Mouse (Mus musculus) cerebellum, adult 2 months (tissue): ENCODE results near the gene Snrpd3. TPM values are rescaled to one million over a fixed set of nuclear protein-coding genes. Genes with fewer than 3 reads are reported as not detected.

Experiments used
- DNase-seq, 2 experiments: peaks; one replicate each; pipeline ENCODE4 v3.0.0; 2021
- H3K27ac ChIP-seq: fragments of 200-500 bp; 2 replicates; pipeline ENCODE4 v1.5.1; 2012; ENCODE audit warnings: low read length, control low read depth, inconsistent platforms; ENCODE audit not compliant: insufficient read depth
- H3K27me3 ChIP-seq: fragments of 200-500 bp; 2 replicates; pipeline ENCODE4 v1.6.1; 2012; ENCODE audit warnings: inconsistent platforms, mild to moderate bottlenecking, low read length, moderate library complexity; ENCODE audit not compliant: control insufficient read depth, insufficient read depth
- H3K4me1 ChIP-seq: fragments of 200-500 bp; 2 replicates; pipeline ENCODE4 v1.6.1; 2011; ENCODE audit warnings: low read length; ENCODE audit not compliant: control insufficient read depth, insufficient read depth
- H3K4me3 ChIP-seq: fragments of 200-500 bp; replicated peaks from 2 replicates; pipeline ENCODE3; 2011; ENCODE audit warnings: mild to moderate bottlenecking, low read depth, low read length, control low read depth; ENCODE audit not compliant: insufficient read depth
- CTCF ChIP-seq: fragments of 200-500 bp; IDR thresholded peaks from 2 replicates; pipeline ENCODE4 v1.5.1; 2011; ENCODE audit warnings: low read depth, mild to moderate bottlenecking, control low read depth, low read length, moderate library complexity, borderline replicate concordance; ENCODE audit not compliant: insufficient read depth
- POLR2A ChIP-seq: fragments of 200-500 bp; IDR thresholded peaks from 2 replicates; pipeline ENCODE4 v1.6.1; 2011; ENCODE audit warnings: low read length, control low read depth, borderline replicate concordance; ENCODE audit not compliant: insufficient read depth
- WGBS: fragments of 180-500 bp; shearing (Covaris S2); methylation state at CpG from one replicate; pipeline ENCODE4 v1.1.7; 2018; 5-methylcytosine and 5-hydroxymethylcytosine counted together
- polyA plus RNA-seq: library from polyadenylated mRNA; depleted of rRNA; stranded (reverse); fragments of >200 nt; gene quantifications from 2 replicates; pipeline ENCODE4 v1.2.3, GENCODE M21; 2012

Snrpd3 gene
- polyA plus RNA-seq, 1 experiment: 59.5 TPM

DNA sequence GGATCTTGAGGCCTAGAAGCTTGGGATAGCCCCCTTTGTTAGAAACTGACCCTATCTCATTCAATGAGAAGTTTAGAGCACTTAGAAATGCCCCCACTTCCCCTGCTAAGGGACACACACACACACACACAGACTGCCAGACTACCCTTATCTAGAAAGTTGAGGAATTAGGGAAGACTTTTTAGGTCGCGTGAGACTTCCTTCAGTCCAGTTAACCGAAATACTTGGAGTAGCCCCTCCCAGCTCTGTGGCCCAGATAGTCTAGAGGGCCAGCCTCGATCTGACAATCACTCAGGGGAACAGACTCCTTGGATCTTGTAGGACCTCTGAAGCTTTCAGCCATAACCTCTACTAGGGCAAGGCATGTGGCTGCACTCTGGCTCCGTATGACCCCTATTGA, 50.7 kb downstream of the Snrpd3 start:
- no peak for DNase-seq
- Histone ChIP-seq H3K4me3 (no peak overlapping the region), H3K27me3 (no peaks in the 10 kb centered on the region), H3K4me1 (no peaks in the 10 kb centered on the region), H3K27ac (no peak overlapping the region)
- TF ChIP-seq POLR2A: no peak
- TF ChIP-seq CTCF: no peak
- WGBS: 53% methylated on average over 5 of the region's 5 CpGs

DNA sequence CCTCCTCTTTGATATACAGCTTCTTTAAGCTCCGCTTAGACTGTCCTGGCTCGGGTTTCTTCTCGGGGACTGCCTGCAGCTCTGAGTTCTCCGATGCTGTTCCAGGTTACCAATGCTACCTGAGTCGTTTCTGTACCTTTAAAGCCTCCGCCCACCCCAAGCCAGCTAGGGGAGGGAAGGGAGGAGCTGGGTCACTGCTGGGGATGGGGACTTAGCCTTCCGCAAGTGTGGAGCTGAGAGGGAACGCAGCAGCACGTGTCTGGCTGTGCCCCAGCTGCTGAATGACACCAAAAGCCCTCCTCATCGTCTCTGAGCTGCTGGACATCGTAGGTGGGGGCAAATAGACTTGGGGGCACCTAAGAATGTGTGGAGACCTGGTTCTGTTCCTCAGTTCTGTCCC, 51.1 kb downstream of the Snrpd3 start:
- no peak for TF ChIP-seq CTCF
- TF ChIP-seq POLR2A: no peak
- no peak overlapping the region for H3K4me3 ChIP-seq
- H3K4me1 ChIP-seq: no peaks in the 10 kb centered on the region
- H3K27ac ChIP-seq: no peak overlapping the region
- 15% methylated on average over 11 of the region's 11 CpGs for WGBS
- no peaks in the 10 kb centered on the region for H3K27me3 ChIP-seq
- no peak for DNase-seq

DNA sequence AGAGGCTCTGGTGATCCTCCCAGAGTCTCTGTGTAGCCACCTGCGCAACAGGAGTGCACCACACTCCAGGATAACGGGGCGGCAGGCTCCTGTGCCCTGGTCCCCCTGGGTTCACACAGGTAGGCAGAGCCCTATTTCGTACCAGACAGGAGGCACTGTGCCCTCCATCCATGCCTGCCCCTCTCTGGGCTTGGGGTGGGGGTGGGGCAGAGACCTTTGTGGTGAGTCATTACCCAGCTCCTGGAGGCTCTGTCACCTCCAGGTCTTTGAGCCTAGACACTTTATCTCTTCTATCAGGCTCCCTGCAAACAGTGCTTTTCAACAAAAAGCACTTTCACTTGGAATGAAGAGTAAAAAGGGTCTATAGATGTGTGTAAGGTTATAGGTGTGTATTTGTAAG, 51.5 kb downstream of the Snrpd3 start:
- no peak for DNase-seq
- Histone ChIP-seq H3K27me3 (no peaks in the 10 kb centered on the region), H3K27ac (no peak overlapping the region), H3K4me1 (no peaks in the 10 kb centered on the region), H3K4me3 (no peak overlapping the region)
- WGBS: 40% methylated on average over 4 of the region's 4 CpGs
- TF ChIP-seq POLR2A: no peak
- no peak for TF ChIP-seq CTCF

DNA sequence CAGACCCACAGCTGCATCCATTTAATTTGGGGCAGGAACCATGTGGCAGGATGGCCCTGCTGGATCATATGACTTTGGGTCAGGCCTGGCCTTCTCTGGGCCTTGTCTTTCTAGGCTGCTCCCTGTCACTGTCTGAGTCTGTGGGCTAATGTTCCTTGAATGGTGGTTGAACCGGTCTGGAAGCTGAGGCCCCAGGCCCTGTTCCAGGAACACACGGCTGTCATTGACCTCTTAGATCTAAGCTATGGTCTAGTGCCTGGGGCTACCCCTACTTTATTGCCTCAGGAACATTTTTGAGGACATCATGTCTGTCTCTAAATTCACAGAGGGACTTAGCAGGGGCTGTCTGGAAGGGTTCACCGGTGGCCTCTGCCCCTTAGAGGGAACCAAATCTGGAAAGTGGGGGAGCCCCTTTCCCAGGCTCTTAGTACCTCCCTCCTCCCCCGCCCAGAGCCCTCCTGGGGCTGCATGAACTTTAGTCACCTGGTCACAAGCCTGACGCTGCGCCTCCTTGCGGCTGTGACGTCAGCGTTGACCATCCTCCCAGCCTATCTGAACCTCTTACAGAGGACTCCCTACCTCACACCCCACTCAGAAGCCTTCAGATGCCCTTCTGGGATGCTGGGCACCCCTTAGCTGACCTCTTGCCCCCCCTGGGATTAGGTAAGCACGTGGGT, 53.8 kb downstream of the Snrpd3 start:
- no peak overlapping the region for H3K4me3 ChIP-seq
- no peak overlapping the region for H3K27ac ChIP-seq
- DNase-seq: no peak

DNA sequence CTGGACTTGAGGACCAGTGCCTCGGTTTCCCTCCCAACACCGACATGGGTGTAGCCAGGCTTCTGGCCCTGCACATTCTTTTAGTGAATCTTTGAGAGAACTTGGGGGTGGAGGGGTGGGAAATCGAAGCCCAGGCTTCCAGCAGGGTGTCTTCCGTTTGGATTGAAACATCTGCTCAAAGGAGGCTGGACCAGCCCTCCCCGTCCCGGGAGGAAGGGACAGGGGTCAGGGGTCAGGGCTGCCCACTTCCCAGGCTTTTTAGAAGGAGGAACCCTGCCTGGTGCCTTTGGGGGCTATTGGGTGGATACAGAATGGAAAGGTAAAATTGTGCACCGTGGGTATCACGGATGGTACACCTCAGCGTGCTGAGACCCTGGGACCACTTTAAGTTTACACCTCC, 54.6 kb downstream of the Snrpd3 start:
- Histone ChIP-seq H3K27ac (no peak overlapping the region), H3K27me3 (no peaks in the 10 kb centered on the region), H3K4me1 (no peaks in the 10 kb centered on the region), H3K4me3 (no peak overlapping the region)
- DNase-seq: no peak
- TF ChIP-seq CTCF: no peak
- TF ChIP-seq POLR2A: no peak
- WGBS: 24% methylated on average over 9 of the region's 9 CpGs

More for the DNA sequence above, 53.8 kb downstream of the Snrpd3 start:
- Histone ChIP-seq H3K27me3 (no peaks in the 10 kb centered on the region), H3K4me1 (no peaks in the 10 kb centered on the region)
- no peak for TF ChIP-seq CTCF
- no peak for TF ChIP-seq POLR2A
- WGBS: 41% methylated on average over 10 of the region's 10 CpGs

DNA sequence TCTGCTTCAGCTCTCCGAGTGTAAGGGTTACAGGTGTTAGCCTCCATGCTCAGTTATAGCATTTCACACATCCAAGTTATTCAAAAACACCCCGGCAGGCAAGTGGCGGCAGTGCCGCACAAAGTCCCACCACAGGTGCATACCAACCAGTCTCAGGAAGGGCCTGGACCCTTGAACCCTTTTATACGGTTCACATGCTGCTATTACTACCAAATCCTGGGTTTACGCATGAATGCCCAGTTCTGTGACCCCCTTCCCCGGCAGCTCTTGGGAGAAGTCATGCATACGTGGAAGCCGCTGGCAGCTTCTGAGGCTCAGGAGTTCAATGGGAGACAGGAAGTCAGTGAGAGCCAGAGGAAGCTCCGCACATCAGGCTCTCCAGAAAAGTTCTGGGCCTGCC, 55.8 kb downstream of the Snrpd3 start:
- no peak overlapping the region for H3K4me3 ChIP-seq
- DNase-seq: no peak
- WGBS: 58% methylated on average over 10 of the region's 10 CpGs
- H3K27me3 ChIP-seq: no peaks in the 10 kb centered on the region
- TF ChIP-seq CTCF (no peak), POLR2A (no peak)
- no peak overlapping the region for H3K27ac ChIP-seq
- no peaks in the 10 kb centered on the region for H3K4me1 ChIP-seq

DNA sequence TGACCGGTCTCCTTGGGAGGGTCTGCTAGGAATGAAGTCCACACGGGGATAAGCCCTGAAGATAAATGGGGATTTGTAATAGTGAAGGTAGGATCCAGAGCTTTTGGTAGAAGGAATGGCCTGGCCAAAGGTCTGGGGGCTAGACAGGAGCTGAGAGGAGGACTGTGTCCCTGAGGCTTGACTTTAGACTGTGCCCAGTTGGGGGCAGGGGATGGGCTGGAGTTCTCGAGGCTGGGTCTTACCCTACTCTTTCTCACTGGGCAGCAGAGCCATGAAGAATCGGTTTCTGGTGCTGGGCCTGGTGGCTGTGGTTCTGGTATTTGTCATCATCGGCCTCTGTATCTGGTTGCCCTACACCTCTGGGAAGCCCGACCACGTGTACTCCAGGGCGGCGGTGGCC, 56.6 kb downstream of the Snrpd3 start:
- no peak overlapping the region for H3K4me3 ChIP-seq
- 89% methylated on average over 9 of the region's 9 CpGs for WGBS
- no peaks in the 10 kb centered on the region for H3K4me1 ChIP-seq
- no peak overlapping the region for H3K27ac ChIP-seq
- no peaks in the 10 kb centered on the region for H3K27me3 ChIP-seq
- no peak for DNase-seq
- TF ChIP-seq POLR2A (no peak), CTCF (no peak)

DNA sequence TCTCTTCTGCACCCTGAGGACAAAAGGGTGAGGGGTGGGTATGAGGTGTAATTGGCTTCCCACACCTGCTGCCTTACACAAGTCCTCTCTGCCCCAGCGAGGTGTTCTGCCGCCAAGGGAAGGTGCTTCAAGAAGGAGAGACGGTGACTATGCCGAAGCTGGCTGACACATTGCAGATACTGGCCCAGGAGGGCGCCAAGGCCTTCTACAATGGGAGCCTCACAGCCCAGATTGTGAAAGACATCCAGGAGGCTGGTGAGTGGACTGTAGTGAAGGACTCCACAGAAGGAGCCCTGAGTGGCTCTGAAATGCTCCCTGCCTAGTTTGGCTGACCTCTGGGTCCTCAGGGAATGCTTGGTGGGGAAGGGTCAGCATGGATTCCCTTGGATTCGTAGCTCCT, 61.8 kb downstream of the Snrpd3 start:
- TF ChIP-seq POLR2A (no peak), CTCF (no peak)
- Histone ChIP-seq H3K27ac (no peak overlapping the region), H3K4me3 (no peak overlapping the region), H3K27me3 (no peaks in the 10 kb centered on the region), H3K4me1 (no peaks in the 10 kb centered on the region)
- WGBS: 76% methylated on average over 6 of the region's 6 CpGs
- DNase-seq: no peak
